Mouse (Mus musculus) lung, postnatal 14 days (tissue): ENCODE data around the gene Gm16485.
A peak's percentile ranks its signal among the peaks of the same experiment; 100 is the strongest.

Experiments
- DNase-seq: peaks from one replicate; pipeline ENCODE4 v3.0.0; 2021

The Gm16485 gene

GRCm38 (mm10) chr9:8971491-8971890, at the start of gene Gm16485:
Gene Gm16485 (plus strand): TSS chr9:8971791.
- DNase-seq = no peak

GRCm38 (mm10) chr9:8927561-8927960, 44.0 kb upstream of the Gm16485 start:
- no peak for DNase-seq

GRCm38 (mm10) chr9:8937753-8938152, 33.8 kb upstream of the Gm16485 start:
- DNase-seq = no peak

- no peak for DNase-seq
Measured at GRCm38 (mm10) chr9:8953306-8953705, 18.3 kb upstream of the Gm16485 start.

GRCm38 (mm10) chr9:8964512-8965133, 7.0 kb upstream of the Gm16485 start:
- peak; percentile 41 for DNase-seq

GRCm38 (mm10) chr9:8970240-8970639, 1.4 kb upstream of the Gm16485 start:
- DNase-seq = peak; percentile 31

- DNase-seq = no peak
Measured at GRCm38 (mm10) chr9:8977775-8978174, 6.2 kb downstream of the Gm16485 start.

- no peak for DNase-seq
Measured at GRCm38 (mm10) chr9:8982315-8982714, 10.7 kb downstream of the Gm16485 start.

- DNase-seq = no peak
Measured at GRCm38 (mm10) chr9:8996494-8996893, 24.9 kb downstream of the Gm16485 start.

- no peak for DNase-seq
Measured at GRCm38 (mm10) chr9:9001170-9001569, 29.6 kb downstream of the Gm16485 start.

GRCm38 (mm10) chr9:9015108-9015507, 43.5 kb downstream of the Gm16485 start:
- no peak for DNase-seq
